Mouse (Mus musculus): ENCODE measurements around the gene Arhgdig.

Gene Arhgdig

GRCm38 (mm10) chr17:26207686-26208085 lies at the start of gene Arhgdig:
Gene Arhgdig (minus strand): TSS chr17:26207786.
- no peak for DNase-seq (ENCODE audit: low spot score in 2 of 2)

- no peak for DNase-seq (ENCODE audit: low spot score in 2 of 2)
Observed at GRCm38 (mm10) chr17:26255313-26255712, 47.7 kb upstream of the Arhgdig start.

DNA sequence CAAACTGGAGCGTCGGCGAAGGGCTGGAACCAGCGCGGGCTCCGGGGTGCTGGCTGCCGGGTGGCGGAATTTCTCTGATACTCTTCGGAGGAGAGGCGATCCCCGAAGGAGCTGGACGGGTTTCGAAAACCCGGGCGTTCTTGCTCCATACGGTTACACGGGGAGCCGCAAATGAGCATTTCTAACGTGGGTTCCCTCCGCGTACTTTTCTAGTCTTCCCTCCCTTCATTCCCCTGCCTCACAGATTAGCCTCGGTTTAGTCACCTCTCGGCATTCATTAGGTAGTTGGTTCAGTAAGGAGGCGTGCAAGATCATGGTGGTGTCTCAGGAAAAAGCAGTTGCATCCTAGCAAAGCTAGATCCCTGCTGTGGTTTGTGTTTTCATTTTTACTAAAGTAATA lies 45.8 kb upstream of the Arhgdig start:
- DNase-seq (ENCODE audit: low spot score in 2 of 2), result no peak

DNA sequence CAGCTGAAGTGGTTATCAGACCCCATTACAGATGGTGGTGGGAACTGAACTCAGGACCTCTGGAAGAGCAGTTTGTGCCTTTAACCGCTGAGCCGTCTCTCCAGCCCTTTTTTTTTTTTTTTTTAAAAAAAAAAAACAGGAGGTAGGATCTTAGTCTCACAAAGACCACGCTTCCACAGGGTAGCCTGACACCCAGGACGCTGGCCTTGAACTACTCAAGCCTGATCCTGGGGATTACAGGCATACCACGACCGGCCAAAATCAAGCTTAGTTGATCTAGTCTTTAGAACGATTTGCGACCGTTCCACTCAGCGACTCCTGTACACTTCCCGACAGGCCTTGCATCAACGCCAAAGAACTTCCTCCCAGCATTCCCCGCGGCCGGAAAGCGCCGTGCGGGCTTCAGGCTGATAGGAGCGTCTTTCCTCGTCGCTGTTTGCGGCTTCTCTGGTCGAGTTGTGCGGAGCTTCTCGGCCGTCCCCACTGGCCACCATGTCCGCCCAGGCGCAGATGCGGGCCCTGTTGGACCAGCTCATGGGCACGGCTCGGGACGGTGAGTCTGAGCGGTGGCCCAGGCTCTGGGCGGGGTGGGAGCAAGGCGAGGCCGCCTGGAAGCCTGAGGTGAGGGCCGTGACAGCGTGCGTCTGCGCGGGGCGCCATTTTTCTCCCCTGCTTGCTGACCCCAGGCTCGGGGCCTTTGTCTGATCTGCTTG lies 45.1 kb upstream of the Arhgdig start, which contains the start of gene Luc7l:
Gene Luc7l, plus strand, starts transcription at position 358 of the 713 bp plus-strand sequence.
- peak; percentile 86 to 95 for DNase-seq (ENCODE audit: low spot score in 2 of 2)

DNA sequence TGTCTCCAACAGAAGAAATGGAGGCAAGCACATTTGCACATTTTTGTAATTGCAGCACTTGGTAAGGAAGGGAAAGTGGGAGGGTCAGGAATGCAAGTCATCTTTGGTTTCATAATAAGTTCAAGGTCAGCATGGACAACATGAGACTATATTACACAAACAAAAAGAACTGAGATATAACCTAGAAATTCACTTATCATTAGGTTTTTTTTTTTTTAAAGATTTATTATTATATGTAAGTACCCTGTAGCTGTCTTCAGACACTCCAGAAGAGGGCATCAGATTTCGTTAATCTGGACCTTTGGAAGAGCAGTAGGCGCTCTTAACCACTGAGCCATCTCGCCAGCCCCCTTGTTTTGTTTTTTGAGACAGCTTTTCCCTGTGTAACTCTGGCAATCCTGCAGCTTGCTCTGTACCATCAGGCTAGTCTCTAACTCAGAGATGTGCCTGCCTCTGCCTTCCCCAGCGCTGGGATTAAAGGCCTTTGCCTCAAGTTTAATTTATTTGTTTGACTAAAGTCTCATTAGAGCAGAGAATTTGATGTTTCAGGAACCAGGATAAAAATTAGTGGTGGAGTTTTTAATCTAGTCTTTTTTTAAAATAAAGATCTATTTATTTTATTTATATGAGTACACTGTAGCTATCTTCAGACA lies 44.4 kb upstream of the Arhgdig start:
- DNase-seq (ENCODE audit: low spot score in 2 of 2), result no peak

- DNase-seq (ENCODE audit: low spot score in 2 of 2), result peak; percentile 79 to 91
Observed at GRCm38 (mm10) chr17:26244101-26244841, 36.7 kb upstream of the Arhgdig start, which contains the start of gene Fam234a. Gene Fam234a (minus strand): TSS chr17:26244242.

GRCm38 (mm10) chr17:26243471-26244100 lies 36.0 kb upstream of the Arhgdig start:
- DNase-seq (ENCODE audit: low spot score in 2 of 2), result no peak

DNA sequence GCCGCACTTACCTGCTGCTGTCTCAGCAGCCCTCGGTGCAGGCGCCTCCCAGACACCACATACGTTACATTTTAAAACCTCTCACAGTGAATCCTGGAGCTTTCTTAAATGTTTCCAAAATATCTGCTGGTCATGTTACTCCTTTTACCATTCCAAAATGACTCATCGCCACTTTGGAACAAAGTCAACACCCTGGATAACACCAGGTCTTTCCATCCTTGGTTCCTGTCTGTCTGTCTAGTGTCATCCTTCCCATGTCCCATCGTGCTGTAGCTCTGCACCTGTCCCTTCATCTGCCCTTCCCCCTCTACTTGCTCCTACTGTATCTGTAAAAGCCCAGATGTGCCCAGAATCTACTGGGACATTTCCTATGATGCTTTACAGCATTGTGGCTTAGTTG lies 33.4 kb upstream of the Arhgdig start:
- DNase-seq (ENCODE audit: low spot score in 2 of 2), result no peak

DNA sequence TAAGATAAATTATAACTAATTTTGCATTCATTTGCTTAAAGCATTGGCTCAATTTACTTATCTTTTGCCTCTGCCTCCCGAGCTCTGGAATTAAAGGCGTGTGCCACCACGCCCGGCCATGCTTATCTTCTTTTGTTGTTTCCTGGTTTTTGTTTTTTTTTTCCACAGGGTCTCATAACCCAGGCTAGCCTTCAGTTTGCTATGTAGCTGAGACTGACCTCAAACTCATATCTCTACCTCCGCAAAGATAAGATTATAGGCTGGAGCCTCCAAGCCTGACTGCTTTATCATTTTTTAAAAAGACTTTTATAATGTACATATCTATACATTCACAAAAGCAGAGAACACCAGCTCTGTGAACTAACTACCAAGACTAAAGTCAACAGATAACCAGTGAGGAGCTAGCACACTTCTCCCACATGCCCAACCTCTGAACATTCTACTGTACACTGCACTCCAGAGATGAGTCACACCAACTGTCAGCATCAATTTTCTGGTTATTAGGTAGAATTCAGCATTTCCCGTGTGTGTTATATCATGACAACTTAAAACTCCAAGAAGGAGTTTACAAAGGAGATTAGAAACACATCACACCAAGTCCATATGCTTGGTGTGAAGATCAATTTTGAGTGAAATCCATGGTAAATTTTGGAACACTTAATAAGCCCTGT lies 32.7 kb upstream of the Arhgdig start:
- DNase-seq (ENCODE audit: low spot score in 2 of 2), result no peak

DNA sequence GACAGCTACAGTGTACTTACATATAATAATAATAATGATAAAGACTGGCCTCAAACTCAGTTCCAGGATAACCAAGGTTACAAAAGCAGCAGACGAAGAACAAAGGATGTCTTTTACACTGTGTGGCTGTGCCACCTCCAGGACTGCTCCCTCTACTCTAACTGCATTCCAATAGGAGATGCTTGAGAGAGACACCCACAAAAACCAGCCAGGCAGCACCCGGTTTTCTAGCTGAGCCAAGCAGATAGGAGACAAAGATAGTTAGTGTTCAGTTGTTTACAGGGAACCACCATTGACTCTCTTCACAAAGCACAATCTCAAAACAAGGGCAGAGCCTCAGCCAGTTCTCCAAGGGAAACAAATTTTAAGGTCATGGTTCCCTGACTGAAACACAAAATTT lies 32.0 kb upstream of the Arhgdig start:
- peak in 1 of 2 experiments; percentile 13 for DNase-seq (ENCODE audit: low spot score in 2 of 2)

- no peak for DNase-seq (ENCODE audit: low spot score in 2 of 2)
Observed at GRCm38 (mm10) chr17:26237667-26238066, 30.1 kb upstream of the Arhgdig start.

DNA sequence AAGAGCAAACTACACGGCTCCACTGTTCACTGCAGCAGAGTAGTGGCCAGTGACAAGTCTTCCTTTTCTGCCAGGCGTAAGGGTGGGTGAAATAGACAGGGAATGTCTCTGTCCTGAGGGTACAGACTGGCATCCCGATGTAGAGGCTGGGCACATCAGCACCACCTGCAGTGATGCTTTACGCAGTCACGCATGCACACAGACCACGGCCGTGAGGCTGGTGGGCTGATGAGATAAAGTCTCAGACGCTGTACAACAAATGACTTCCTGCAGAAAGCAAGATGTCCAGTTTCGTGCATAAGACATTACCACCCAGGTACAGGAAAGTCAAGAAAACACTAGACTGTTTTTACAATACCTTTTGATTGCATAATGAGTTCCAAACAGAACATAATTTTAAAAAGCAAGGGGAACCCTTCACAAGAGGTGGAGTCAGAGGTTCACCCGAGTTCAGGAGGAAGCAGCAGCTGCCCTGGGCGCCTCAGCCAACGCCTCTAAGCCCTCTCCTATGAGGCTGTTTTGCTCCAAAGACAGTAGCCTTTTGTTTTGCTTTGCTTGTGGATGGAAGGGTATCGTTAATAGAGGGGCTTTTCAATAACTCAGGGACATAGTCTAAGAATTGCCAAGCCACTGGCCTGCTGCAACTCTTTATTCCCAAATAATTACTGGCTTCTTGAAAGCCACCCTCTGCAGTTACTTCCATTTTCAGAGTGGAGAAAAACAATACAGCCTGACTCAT lies 27.7 kb upstream of the Arhgdig start:
- DNase-seq (ENCODE audit: low spot score in 2 of 2), result no peak

- DNase-seq (ENCODE audit: low spot score in 2 of 2), result no peak
Observed at GRCm38 (mm10) chr17:26234386-26234785, 26.8 kb upstream of the Arhgdig start.

DNA sequence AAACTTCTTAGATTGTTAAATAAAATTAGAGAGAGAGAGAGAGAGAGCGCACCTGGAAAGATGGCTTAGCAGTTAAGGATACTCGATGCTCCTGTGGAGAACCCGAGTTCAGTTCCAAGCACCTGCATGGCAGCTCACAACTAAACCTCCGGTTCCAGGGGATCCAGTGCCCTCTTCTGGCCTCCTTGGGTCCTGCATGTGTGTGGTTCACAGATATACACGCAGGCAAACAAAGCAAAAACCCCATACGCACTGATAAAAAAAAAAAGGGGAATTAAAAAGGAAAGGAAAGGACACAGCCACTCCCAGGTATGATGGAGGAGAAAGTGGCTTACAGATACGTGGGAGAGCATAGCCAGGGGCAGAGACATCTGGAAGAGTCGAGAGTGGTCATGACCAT lies 25.3 kb upstream of the Arhgdig start:
- no peak for DNase-seq (ENCODE audit: low spot score in 2 of 2)

- no peak for DNase-seq (ENCODE audit: low spot score in 2 of 2)
Observed at GRCm38 (mm10) chr17:26231156-26231555, 23.6 kb upstream of the Arhgdig start.

DNA sequence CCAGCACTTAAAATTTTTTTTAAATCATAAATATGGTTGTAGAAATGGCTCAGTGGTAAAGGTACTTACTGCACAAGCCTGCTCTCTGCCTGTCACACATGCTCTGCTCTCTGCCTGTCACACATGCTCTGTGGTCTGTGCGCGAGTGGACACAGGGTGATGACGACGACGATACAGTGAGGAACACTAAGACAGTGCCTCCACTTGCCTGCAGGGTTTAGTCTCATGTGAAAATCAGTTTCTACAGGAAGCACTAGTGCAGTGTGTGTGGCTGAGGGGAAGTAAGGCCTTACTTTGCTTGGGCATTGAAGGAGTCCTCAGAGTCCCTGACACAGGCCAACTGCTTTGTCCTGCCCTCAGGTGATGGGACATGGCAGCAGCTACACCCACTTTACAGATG lies 22.2 kb upstream of the Arhgdig start:
- no peak for DNase-seq (ENCODE audit: low spot score in 2 of 2)

- DNase-seq (ENCODE audit: low spot score in 2 of 2), result no peak
Observed at GRCm38 (mm10) chr17:26225150-26225549, 17.6 kb upstream of the Arhgdig start.

DNA sequence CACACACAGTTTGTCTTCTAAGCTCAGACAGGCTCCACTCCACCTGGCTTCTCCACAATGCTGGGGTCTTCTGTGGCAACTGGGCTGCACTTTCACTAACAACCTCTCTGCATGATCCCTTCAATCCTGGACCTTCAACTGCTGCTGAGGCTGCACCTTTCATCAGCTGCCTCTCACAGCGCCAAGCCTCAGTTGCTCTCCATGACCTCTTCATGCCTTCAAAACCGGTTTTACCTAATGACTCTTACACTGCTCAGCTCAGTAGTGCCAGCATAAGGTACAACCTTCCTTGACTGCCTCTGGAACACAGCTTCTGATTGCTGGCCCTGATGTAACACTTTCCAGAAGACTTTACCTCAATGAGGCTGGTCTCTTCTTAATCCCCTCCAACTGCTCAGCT lies 13.9 kb upstream of the Arhgdig start:
- no peak for DNase-seq (ENCODE audit: low spot score in 2 of 2)

GRCm38 (mm10) chr17:26212681-26213080 lies 5.1 kb upstream of the Arhgdig start:
- DNase-seq (ENCODE audit: low spot score in 2 of 2), result no peak

- DNase-seq (ENCODE audit: low spot score in 2 of 2), result no peak
Observed at GRCm38 (mm10) chr17:26212241-26212640, 4.7 kb upstream of the Arhgdig start.

DNA sequence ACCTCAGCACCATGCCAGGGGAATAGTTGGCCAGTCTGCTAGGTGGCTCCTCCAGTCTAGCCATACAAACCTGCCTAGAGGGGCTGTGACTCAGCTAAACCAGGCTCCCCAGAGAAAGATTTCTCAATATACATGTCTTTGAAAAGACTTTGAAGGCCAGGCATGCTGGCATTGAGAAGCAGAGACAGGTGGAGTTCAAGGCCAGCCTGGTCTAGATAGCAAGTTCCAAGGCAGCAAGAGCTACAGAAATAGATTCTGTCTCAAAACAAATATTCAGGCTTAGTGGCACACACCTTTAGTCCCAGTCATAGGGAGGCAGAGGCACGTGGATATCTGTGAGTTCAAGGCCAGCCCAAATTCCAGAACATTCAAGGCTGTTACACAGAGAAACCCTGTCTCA lies 1.2 kb downstream of the Arhgdig start:
- DNase-seq (ENCODE audit: low spot score in 2 of 2), result no peak
